Mouse (Mus musculus) intestine, embryonic 15.5 days (tissue): ENCODE measurements at regions not wholly inside any gene's neighbourhood (a gene's known extent, or its start where the extent isn't known, plus 50 kb on each side); places are given as distances from the start of the nearest gene placed in this dataset.

Source experiments
- ATAC-seq: fragments of 200-750 bp; cut with Nextera tagmentation; 2 replicates; pipeline ENCODE4 v1.8.0; 2017; ENCODE audit warnings: moderate TSS enrichment, moderate library complexity
- H3K27ac ChIP-seq: fragments of 300-500 bp; sonication (generic); 2 replicates; pipeline ENCODE4 v1.5.1; 2015; ENCODE audit warnings: mild to moderate bottlenecking, inconsistent platforms
- H3K27me3 ChIP-seq: fragments of 300-500 bp; sonication (generic); replicated peaks from 2 replicates; pipeline ENCODE4 v1.6.1; 2015; ENCODE audit warnings: inconsistent platforms
- H3K36me3 ChIP-seq: fragments of 300-500 bp; sonication (generic); 2 replicates; pipeline ENCODE4 v1.6.1; 2015; ENCODE audit warnings: inconsistent platforms
- H3K4me1 ChIP-seq: fragments of 300-500 bp; sonication (generic); replicated peaks from 2 replicates; pipeline ENCODE4 v1.6.1; 2015; ENCODE audit warnings: inconsistent platforms
- H3K4me2 ChIP-seq: fragments of 300-500 bp; sonication (generic); replicated peaks from 2 replicates; pipeline ENCODE4 v1.6.1; 2015; ENCODE audit warnings: mild to moderate bottlenecking, inconsistent platforms
- H3K4me3 ChIP-seq: fragments of 300-500 bp; sonication (generic); replicated peaks from 2 replicates; pipeline ENCODE4 v1.5.1; 2015; ENCODE audit warnings: inconsistent platforms
- H3K9ac ChIP-seq: fragments of 300-500 bp; sonication (generic); 2 replicates; pipeline ENCODE4 v1.6.1; 2015; ENCODE audit warnings: inconsistent platforms
- H3K9me3 ChIP-seq: fragments of 300-500 bp; sonication (generic); 2 replicates; pipeline ENCODE4 v1.6.1; 2016; ENCODE audit warnings: inconsistent platforms
- WGBS: fragments of 180-500 bp; shearing (Covaris S2); methylation state at CpG from one replicate; pipeline ENCODE4 v1.1.7; 2015; 5-methylcytosine and 5-hydroxymethylcytosine counted together

- ATAC-seq: no peak
- no peak overlapping the region for H3K9ac ChIP-seq
- H3K4me1 ChIP-seq: no peaks in the 10 kb centered on the region
- H3K4me2 ChIP-seq: no peak overlapping the region
- no peaks in the 10 kb centered on the region for H3K36me3 ChIP-seq
- WGBS: 54% methylated on average over 3 of the region's 3 CpGs
- H3K27me3 ChIP-seq: no peaks in the 10 kb centered on the region
- no peaks in the 10 kb centered on the region for H3K9me3 ChIP-seq
- no peak overlapping the region for H3K27ac ChIP-seq
- H3K4me3 ChIP-seq: no peak overlapping the region
Measured at GRCm38 (mm10) chr1:137591295-137591694, 584.2 kb downstream of the Ptprc start.

GRCm38 (mm10) chr1:137588304-137589300 is 586.9 kb downstream of the Ptprc start:
- Histone ChIP-seq H3K9me3 (no peaks in the 10 kb centered on the region), H3K36me3 (no peaks in the 10 kb centered on the region), H3K27ac (no peak overlapping the region), H3K4me3 (no peak overlapping the region), H3K27me3 (no peaks in the 10 kb centered on the region), H3K9ac (no peak overlapping the region), H3K4me1 (no peaks in the 10 kb centered on the region), H3K4me2 (no peak overlapping the region)
- WGBS: 77% methylated on average over 6 of the region's 6 CpGs
- no peak for ATAC-seq

DNA sequence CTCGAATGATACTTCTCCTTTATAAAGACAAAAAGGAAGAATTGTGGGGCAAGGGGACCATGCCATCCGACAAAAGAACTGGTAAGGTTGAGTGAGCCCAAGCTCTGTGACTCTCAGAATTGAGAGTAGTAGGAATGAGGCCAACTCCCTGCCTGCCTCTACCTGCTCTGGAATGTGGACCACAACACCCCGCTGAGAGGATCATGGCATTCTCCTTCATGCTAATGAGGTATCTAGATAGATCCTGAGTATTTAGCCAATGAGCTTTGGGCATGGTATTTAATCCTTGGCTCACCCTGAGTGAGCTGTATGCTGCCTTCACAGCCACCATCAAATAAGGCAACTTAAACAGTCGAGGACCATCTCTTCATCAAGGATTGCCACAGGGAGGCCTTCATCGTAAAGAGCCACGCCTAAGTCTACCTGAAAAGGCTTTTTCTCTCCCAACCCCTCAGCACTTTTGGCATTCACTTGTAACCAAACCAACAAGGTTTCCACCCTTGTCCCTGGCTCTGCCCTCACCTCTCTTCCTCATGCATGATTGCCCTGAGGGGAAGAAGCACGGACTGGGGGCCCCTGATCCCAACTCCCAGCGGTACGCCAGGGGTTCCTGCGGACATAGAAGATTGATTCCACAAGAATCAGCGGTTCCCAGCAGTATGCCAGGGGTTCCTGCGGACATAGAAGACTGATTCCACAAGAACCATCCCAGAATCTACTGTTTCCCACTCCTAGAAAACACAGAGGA is 587.9 kb downstream of the Ptprc start:
- WGBS: 88% methylated on average over 12 of the region's 12 CpGs
- H3K4me2 ChIP-seq: no peak overlapping the region
- no peaks in the 10 kb centered on the region for H3K4me1 ChIP-seq
- no peak overlapping the region for H3K27ac ChIP-seq
- H3K9me3 ChIP-seq: no peaks in the 10 kb centered on the region
- H3K27me3 ChIP-seq: no peaks in the 10 kb centered on the region
- no peak overlapping the region for H3K9ac ChIP-seq
- H3K36me3 ChIP-seq: no peaks in the 10 kb centered on the region
- ATAC-seq: no peak
- H3K4me3 ChIP-seq: no peak overlapping the region

DNA sequence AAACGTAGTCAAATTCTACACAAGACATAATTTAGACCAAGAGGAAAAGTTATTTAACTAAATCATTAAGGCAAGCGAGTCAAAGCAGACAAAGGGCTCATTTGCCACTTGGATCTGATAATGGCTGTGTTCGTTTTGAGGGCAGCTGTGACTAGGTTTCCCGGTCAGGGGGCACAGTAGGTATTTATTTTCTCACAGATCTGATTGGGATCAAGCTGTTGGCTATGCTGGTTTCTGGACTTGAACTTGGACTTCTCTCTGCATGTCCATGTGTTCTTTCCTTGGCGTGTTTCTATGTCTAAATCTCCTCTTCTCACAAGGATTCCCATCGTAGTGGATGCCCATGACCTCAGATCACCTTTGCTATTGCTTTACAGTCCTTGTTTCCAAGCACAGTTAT is 590.8 kb downstream of the Ptprc start:
- no peaks in the 10 kb centered on the region for H3K9me3 ChIP-seq

GRCm38 (mm10) chr1:137584104-137584675 is 591.3 kb downstream of the Ptprc start:
- Histone ChIP-seq H3K9ac (no peak overlapping the region), H3K27ac (no peak overlapping the region), H3K4me3 (no peak overlapping the region), H3K4me2 (no peak overlapping the region), H3K27me3 (no peaks in the 10 kb centered on the region), H3K4me1 (no peaks in the 10 kb centered on the region), H3K36me3 (no peaks in the 10 kb centered on the region), H3K9me3 (no peaks in the 10 kb centered on the region)
- WGBS: 88% methylated on average over 13 of the region's 13 CpGs
- ATAC-seq: no peak

More for the DNA sequence above, 590.8 kb downstream of the Ptprc start:
- no peak overlapping the region for H3K27ac ChIP-seq
- H3K4me2 ChIP-seq: no peak overlapping the region
- no peaks in the 10 kb centered on the region for H3K27me3 ChIP-seq
- H3K4me3 ChIP-seq: no peak overlapping the region
- 77% methylated on average over 6 of the region's 6 CpGs for WGBS
- no peaks in the 10 kb centered on the region for H3K4me1 ChIP-seq
- ATAC-seq: no peak
- no peaks in the 10 kb centered on the region for H3K36me3 ChIP-seq
- no peak overlapping the region for H3K9ac ChIP-seq

DNA sequence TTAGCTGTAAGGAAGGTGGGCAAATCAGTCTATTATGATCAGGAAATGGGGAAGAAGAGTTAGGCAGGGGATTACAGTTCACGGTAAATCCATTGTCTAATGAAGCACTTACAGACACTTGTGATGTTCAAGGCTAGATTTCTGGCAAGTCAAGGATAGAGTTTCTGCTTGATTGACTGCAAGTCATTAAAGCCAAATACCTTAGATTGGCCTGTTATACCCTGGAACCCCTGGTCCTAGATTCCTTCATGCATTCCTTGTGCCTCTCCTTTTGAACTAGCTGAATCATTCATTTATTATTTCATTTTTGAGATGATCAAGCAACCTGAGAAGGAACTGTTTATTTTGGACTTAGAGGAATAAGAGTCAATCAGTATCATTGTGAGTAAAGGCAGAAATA is 597.9 kb downstream of the Ptprc start:
- H3K27ac ChIP-seq: no peak overlapping the region
- no peak overlapping the region for H3K9ac ChIP-seq
- H3K4me3 ChIP-seq: no peak overlapping the region
- H3K9me3 ChIP-seq: no peaks in the 10 kb centered on the region
- no peak for ATAC-seq
- 67% methylated on average over 1 of the region's 1 CpGs for WGBS
- H3K4me2 ChIP-seq: no peak overlapping the region
- no peaks in the 10 kb centered on the region for H3K36me3 ChIP-seq
- no peaks in the 10 kb centered on the region for H3K4me1 ChIP-seq
- no peaks in the 10 kb centered on the region for H3K27me3 ChIP-seq

GRCm38 (mm10) chr1:137576174-137576573 is 599.3 kb downstream of the Ptprc start:
- Histone ChIP-seq H3K27ac (no peak overlapping the region), H3K9ac (no peak overlapping the region), H3K4me2 (no peak overlapping the region), H3K36me3 (no peaks in the 10 kb centered on the region), H3K27me3 (no peaks in the 10 kb centered on the region), H3K9me3 (no peaks in the 10 kb centered on the region), H3K4me1 (no peaks in the 10 kb centered on the region), H3K4me3 (no peak overlapping the region)
- ATAC-seq: no peak
- 86% methylated on average over 9 of the region's 9 CpGs for WGBS

GRCm38 (mm10) chr1:137575380-137575779 is 600.1 kb downstream of the Ptprc start:
- Histone ChIP-seq H3K4me3 (no peak overlapping the region), H3K27me3 (no peaks in the 10 kb centered on the region), H3K9ac (no peak overlapping the region), H3K27ac (no peak overlapping the region), H3K4me2 (no peak overlapping the region), H3K4me1 (no peaks in the 10 kb centered on the region), H3K36me3 (no peaks in the 10 kb centered on the region), H3K9me3 (no peaks in the 10 kb centered on the region)
- no peak for ATAC-seq

- no peak for ATAC-seq
- WGBS: 59% methylated on average over 6 of the region's 6 CpGs
- no peak overlapping the region for H3K9ac ChIP-seq
- no peak overlapping the region for H3K27ac ChIP-seq
- H3K36me3 ChIP-seq: no peaks in the 10 kb centered on the region
- H3K9me3 ChIP-seq: no peaks in the 10 kb centered on the region
- H3K27me3 ChIP-seq: no peaks in the 10 kb centered on the region
- no peak overlapping the region for H3K4me2 ChIP-seq
- no peaks in the 10 kb centered on the region for H3K4me1 ChIP-seq
- H3K4me3 ChIP-seq: no peak overlapping the region
Measured at GRCm38 (mm10) chr1:137571905-137572865, 603.3 kb downstream of the Ptprc start.

DNA sequence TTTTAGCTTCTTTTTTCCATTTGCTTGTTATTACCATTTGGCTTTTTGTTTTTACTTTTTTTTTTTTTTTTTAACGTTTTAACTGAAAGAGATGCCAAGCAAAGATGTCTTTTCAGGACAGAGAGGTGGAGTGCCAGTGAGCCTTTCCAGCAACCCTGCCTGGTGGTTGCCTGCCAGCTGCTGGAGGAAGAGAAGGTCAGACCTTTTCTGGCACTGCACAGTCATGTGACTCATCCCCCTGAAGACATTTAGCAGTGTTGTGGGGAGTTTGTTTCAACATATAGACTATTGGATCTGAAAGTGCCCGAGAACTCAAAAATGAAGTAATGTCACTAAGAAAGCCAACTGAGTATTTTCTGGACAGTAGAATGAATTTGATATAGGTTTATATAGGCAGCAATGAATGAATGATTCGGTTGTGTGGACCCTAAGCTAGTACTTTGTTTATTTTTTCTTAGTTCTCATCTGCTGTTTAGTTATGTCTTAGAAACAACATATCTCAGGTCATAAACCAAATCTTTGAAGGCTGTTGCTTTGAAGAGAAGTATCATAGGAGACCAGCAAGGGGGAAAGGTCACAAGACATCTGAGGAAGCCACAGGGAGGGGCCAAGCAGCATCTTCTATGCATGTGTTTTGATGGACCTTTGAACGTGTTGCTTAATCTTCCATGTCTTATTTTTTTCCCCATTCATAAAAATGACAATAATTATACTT is 604.2 kb downstream of the Ptprc start:
- H3K27ac ChIP-seq: no peak overlapping the region
- no peak overlapping the region for H3K9ac ChIP-seq
- H3K4me2 ChIP-seq: no peak overlapping the region
- no peak for ATAC-seq
- H3K4me3 ChIP-seq: no peak overlapping the region
- H3K36me3 ChIP-seq: no peaks in the 10 kb centered on the region
- no peaks in the 10 kb centered on the region for H3K27me3 ChIP-seq
- 62% methylated on average over 4 of the region's 4 CpGs for WGBS
- no peaks in the 10 kb centered on the region for H3K4me1 ChIP-seq
- no peaks in the 10 kb centered on the region for H3K9me3 ChIP-seq

DNA sequence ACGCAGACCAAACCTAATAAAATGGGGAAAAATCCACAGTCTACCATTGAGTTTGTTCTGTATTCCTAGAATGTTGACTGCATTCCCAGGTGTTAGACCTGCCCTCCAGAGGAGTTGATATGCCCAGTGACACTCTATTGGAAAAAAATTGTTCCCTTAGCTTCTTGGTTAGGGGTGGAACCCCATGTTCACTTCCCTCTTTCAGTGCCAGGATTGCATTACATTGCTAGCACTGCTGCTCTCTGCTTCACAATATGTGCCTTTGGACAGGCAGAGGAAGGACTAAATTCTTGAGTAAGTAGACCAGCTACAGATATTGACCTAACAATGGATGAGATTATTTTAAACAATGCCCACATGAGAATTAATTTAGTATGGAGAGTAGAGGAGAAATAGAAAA is 607.3 kb upstream of the Nr5a2 start:
- WGBS: 98% methylated on average over 1 of the region's 1 CpGs
- H3K9ac ChIP-seq: no peak overlapping the region
- no peak for ATAC-seq

More for the DNA sequence above, 607.3 kb upstream of the Nr5a2 start:
- H3K4me1 ChIP-seq: no peaks in the 10 kb centered on the region
- no peak overlapping the region for H3K27ac ChIP-seq
- no peaks in the 10 kb centered on the region for H3K9me3 ChIP-seq
- no peak overlapping the region for H3K4me2 ChIP-seq
- H3K27me3 ChIP-seq: no peaks in the 10 kb centered on the region
- no peak overlapping the region for H3K4me3 ChIP-seq
- H3K36me3 ChIP-seq: no peaks in the 10 kb centered on the region
